Mouse (Mus musculus): ENCODE measurements around the gene Aimp2.

Aimp2 gene

DNA sequence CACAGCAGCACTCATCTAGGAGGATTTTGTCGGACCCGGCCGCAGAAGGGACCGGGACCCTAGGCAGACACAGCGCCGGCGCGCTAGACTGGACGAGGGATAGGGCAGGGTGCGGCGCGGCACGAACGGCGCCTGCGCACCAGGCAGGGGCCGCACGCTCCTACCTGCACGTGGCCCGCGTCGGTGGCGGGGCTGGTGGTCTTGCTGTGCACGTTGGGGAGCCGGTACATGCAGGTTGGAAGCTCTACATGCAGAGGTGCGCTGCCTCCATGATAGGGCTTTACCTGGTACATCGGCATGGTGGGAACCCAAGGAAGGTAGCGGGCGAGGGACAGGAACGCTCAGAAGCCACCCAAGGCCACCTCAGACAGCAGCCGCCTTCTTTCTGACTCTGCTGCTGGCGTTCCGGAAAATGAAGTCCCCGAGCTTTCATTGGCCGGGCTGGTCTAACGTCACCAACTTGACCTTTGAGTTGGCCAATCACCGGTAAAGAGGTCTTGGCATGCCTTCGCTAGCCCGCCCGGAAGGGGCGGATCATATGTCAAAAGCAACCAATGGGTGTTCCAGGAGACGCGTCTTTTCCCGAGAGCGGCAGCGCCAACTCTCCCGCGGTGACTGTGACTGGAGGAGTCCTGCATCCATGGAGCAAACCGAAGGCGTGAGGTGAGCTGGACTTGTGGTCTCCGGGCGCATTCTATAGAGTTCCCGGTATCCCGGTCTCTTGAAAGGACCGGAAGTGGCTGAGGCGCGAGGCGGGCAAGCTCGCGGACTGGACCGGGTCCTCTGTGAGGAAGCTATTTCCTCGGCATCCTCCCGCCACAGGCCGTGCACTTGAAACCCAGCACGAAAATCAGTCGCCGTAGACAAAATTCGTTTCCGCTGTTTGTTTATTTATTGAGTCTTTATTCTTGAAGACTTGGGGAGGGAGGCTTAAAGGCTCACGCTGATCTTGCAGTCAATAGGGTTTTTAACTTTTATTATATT, at the start of gene Aimp2, which contains the start of gene Pms2:
Aimp2 (minus strand) TSS at position 431 of the 984 bp plus-strand sequence.
Pms2 (plus strand) TSS at position 548 of the 984 bp plus-strand sequence.
- peak; percentile 95 for DNase-seq

DNA sequence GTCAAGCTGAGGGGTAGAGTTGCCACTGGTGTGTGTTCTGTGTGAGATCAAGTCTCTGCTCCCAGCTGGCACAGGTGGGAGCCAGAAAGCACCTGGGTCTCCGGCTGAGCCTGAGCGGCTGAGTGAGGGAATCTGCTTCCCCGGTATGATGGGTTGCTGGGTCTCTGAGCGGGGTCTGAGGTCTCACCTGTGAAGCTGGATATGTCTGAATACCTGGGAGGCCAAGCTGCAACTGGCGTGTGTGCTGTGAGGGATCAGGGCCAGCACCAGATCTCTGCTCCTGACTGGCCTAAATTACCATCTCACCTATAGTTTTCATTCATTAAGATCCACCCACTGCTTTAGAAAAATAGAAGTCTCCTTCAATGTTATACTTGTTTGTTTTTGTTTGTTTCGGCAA, 47.5 kb upstream of the Aimp2 start:
- DNase-seq = no peak

DNA sequence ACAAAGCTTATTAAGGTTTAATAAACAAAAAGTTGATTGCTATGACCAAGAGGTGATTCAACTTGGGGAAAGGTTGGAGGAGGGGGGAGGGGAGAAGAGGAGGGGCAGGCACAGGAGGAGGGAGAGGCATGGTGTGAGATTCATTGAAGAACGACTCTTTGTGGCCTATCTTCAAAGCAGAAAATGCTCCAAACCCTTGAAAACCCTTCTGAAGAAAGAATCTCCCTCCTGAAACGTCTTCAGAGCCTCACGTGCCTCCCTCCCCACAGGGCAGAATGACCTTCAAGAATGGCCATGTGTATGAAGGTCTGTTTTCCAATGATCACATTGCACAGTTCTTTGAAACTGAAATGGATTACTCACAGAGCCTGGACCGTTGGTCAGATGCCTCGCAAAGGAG, 40.4 kb upstream of the Aimp2 start:
- DNase-seq = no peak

DNA sequence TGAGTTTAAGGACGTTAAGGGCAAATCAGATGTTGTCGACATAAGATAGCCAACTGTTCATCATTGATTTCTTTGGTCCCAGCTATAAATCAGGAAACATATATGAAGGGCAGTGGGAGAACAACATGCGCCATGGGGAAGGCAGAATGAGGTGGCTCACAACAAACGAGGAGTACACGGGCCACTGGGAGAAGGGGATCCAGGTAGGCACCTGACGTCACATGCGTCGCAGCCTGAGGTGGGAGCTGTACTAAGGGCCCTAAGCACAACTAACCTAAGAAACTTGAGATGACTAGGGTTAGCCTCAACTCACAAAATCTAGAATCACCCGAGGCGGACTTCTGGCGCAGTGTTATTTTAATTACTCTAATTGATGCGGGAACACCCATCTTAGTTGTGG, 38.7 kb upstream of the Aimp2 start:
- DNase-seq = no peak

DNA sequence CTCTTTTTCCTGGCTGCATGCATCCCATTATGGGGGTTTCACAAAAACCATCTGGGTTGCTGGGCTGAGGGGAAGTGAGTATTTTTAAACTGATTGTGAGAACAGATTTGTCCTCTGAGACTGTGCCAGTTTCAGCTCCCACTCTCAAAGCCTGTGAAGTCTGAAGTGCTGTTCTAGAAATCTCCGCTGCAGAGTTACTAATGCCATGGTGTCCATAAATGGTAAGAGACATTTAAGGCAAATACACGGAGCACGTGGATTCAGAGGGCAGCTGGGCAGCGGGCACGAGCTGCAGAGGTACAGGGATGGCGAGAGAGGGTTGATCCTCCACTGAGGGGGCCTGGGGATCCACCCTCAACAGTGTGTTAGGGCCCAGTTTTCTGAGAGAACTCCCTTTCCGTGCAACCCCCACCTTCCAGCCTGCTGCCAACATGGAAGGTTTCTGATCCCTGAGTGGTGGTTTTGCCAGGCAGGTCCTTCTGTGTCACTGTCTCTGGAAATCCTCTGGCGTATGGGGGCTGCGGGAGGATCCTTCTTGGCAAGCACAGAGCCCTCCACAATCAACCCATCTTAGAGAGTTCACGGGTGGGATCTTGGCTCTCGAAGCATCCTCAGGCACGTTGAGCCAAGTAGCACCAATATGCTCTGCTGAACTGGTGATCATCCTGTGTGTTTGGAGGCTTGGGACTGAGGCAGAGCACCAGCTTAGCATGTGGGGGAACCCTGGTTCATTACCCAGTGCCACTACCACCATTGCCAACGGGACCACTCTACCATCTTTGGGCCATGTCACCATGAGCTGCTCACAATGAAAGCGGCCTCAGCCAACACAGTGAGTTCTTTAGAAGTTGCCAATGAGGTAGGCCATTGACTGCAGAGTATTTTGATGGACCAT, 33.8 kb upstream of the Aimp2 start:
- no peak for DNase-seq

DNA sequence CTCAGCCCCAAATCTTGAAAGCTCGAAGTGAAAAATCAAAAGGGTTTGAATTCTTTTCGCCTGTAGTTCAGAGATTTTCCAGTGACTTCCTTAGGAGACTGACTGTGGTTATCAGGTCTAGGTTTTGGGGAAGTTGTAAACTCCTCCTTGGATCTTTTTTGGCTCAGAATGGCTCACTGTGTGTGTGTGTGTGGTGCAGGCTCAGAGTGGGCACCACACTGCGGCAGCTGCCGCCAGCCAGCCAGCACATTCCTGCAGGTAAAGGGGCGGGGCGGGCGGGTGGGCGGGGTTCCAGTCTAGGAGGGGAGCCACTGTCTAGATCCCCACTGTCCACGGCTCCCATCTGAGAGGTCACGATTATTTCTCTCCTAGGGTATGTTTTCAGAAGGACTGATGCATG, 31.9 kb upstream of the Aimp2 start:
- no peak for DNase-seq

DNA sequence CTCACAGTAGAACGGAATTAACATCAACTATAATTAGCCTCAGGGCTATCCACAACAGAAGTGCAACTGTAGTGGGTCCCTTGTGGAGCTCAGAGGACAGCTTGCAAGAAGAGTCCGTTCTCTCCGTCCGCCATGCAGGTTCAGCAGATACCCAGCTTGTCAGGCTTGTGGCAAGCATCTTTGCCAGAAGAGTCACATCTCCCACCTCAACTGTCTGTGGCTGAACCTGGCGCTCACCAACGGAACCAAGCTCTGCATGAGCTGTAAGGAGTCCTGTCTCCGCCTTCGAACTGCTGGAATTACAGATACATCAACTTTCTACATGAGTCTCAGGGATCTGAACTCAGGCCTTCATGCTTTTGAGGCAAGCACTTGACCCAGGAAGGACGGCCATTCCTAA, 26.5 kb upstream of the Aimp2 start:
- no peak for DNase-seq

DNA sequence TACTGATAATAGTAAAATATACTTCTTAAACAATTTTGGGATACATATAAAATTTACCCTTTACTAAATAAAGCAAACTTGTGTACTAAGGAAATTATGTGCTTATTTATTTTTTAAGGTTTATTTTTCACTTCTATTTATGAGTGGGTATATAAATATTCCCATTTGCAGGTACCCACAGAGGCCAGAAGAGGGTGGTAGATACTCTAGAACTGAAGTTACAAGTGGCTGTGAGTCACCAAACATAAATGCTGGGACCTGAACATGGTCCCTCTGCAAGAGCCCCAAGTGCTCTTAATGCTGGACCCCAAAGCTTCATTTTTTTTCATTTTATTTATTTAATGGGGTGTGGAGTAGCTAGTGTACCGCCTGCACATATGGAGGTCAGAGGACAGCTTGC, 24.2 kb upstream of the Aimp2 start:
- DNase-seq = no peak

DNA sequence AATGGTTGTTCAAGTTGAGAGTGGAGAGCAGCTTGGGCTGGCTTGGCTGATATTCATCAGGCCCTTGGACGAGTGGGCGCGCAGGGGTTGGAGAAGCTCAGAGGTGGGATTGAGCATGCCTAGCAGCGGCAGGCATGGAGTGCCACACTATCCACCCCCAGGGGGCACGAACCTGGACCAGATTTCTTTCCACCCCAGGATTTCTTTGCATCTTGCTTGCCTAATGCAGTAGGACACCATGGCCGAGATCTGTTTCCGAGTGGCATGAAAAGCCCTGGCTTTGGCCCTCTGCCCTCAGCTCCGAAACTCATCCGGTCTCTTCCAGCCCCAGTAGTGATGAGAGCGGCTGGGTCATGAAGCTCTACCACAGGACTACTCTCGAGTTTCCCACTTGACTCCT, 23.8 kb upstream of the Aimp2 start:
- DNase-seq = no peak

DNA sequence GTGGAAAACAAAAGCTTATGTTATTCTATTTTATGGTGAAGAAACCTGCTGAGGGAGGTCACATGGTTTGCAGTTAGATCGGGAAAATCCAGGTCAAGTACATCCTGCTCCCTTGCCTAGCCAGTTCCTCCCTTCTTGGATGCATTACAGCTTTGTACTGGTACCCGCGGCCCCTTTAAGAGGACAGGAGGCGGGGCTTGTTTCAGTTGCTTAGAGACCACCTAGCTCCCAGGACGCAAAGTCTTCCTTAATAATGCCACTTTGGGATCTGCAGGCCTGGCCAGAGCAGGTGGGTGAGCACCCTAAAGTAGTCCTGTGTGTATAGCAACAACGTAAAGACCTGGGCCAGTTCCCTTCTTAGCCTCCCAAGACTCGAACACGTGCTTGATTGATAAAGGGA, 23.2 kb upstream of the Aimp2 start, which contains the start of gene Rsph10b:
Rsph10b (plus strand) TSS at position 205 of the 400 bp plus-strand sequence.
- DNase-seq = no peak

DNA sequence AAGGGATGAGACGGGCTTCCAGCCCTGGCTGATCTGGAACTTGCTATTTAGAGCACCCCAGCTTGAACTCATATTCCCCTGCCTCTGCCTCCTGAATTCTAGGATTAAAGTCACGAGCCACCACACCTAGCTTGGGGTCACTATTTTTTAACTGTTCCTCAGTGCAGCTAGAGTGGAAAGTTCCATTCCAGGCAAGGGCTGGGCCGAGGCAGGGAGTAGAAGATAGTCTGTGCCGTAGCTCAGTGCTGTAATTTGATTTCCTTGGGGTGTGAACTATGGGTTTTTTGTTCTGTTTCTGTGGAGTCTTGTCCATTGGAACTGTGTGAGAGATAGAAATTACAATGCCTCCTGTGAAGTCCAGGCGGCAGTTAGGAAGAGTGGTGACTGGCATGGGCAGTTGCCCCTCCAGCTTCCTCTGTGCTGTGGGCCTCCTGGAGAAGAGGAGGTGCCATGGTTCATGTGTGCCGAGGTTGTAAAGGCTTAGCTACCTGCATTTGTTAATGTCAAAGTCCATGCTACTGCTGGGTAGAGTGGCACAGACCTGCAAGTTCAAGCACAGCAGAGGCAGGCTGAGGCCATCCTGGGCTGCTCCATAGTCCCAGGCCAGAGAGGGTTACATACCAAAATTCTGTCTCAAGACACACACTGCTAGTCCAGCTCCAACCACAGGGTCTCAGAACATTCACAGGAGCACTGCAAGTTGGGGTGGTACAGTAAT, 22.4 kb upstream of the Aimp2 start:
- DNase-seq = no peak

DNA sequence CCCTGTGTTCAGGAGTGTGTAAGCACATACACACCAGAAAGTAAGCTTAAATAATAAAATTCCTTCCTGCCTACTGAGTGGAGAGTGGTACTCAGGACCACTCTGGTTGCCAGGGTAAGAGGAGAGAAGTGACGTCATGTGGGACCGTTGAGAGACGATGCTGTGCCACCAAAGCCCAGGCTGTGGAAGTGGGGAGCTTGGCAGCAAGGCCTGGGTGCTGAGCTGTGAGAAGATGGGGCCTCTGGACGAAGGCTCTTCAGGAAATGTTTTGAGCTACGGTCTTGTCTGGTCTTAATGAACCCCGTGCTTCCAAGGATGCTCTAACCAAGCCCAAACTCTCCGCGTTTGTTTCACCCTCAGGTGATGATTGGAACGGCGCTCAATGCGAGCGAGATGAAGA, 21.0 kb upstream of the Aimp2 start:
- DNase-seq = no peak

DNA sequence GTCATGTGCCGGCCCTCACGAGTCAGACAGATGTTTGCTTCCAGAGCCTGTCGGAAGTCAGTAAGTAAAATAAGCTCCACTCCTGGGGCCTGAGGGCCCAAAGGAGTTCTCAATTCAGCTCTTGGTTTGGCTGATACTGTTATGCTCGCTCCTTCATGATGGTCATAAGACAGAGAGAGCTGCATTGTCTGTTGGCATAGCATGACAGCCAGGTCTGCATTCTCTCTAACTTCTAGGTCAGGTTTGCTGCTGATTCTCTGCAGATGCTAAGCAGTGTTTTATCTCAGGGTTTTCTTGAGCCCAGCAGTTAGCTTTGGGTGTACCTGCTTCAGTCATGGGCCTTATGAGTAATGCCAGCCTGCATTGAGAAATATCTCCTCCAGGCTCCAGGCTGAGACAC, 19.6 kb upstream of the Aimp2 start:
- no peak for DNase-seq

DNA sequence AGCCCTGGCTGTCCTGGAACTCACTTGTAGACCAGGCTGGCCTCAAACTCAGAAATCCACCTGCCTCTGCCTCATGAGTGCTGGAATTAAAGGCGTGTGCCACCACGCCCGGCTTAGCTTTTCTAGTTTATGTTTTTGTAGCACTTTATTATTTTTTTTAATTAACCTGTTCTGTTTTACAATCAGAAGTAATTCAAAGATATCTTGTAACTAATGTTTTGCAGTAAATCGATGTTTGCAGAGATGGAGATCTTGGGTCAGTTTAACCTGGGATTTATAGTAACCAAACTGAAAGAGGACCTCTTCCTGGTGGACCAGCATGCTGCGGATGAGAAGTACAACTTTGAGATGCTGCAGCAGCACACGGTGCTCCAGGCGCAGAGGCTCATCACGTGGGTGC, 18.2 kb upstream of the Aimp2 start, which contains the start of gene Gm42421:
Gm42421 (plus strand) TSS at position 301 of the 400 bp plus-strand sequence.
- no peak for DNase-seq

DNA sequence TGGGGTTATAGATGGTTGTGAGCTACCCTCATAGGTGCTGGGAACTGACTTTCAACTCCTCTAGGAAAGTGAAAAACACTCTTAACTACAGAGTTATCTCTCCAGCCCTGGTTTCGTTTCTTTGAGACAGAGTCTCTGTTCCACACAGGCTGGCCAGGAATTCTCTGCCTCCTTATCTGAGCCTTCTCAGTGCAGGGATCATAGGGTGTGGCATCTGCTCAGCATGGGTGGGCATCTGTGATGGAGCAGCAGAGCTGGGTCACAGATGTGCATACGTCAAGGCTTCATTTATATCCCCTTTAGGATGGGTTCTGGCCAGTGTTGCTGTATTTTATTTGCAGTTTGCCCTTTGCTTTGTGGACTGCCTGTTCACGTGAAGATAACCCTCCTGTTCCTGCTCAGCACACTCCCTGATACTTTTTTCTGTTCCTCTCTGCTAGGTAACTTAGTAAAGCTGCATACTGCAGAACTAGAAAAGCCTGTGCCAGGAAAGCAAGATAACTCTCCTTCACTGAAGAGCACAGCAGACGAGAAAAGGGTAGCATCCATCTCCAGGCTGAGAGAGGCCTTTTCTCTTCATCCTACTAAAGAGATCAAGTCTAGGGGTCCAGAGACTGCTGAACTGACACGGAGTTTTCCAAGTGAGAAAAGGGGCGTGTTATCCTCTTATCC, 15.3 kb upstream of the Aimp2 start:
- no peak for DNase-seq

DNA sequence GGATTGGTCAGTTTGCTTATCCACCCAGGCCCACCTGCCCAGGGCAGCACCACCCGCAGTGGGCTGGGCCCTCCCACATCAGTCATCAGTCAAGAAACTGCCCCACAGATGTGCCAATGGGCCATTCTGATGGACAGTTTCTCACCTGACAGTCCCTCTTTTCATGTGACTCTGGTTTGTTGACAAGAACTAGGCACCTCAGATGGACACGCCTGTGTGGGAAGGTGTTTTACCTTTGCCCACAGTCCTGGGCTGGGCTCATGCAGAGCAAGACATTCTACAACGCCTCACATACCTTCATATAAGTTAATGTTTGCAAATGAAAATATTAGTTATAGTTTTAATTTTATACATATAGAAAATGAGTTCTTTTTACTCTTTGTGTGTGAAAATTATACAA, 8.5 kb upstream of the Aimp2 start:
- DNase-seq = no peak

DNA sequence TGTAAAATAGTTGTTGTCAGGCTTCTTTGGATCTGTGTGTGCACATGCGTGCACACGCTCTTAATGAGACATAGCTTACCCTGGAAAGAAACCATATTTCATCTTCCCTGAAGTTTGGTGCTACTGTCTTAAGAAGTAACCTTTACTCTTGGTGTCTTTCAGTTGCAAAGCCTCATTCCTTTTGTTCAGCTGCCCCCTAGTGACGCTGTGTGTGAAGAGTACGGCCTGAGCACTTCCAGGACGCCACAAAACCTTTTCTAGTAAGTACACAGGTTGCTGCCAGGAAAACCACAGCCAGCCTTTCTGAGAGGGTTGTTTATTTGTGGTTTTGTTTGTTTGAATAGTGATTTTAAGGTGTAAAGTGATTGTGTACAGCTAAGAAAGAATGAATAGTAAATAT, 7.8 kb upstream of the Aimp2 start:
- no peak for DNase-seq

DNA sequence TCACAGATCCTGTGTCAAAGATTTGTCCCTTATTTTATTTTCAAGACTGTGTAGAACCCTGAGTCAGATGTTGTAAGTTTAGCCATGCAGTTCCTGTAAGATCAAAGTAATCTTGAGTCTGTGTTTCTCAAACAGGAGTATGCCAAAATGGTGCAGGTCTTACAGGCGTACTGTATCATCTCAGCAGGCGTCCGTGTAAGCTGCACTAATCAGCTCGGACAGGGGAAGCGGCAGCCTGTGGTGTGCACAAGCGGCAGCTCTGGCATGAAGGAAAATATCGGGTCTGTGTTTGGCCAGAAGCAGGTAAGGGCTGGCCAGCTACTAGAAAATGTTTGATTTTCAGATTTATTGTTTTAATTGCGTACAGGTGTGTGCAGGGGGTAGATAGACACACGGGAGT, 6.6 kb upstream of the Aimp2 start:
- no peak for DNase-seq

DNA sequence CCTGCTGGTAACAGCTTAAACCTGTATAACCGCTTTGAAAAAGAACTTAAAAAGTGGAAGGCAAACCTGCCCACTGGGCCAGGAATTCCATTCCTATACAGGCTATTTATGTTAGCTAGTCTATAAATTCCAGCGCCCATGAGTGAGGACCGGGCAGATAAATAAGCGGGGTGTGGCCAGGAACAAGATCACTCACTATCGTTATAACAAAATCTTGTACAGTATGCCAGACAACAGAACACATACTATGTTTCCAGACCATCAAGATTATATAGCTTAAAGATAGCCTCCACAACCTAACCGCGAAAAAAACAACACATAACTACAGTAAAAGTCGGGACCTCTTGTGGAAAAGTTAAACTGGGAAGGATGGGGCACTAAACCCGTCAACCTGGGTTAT, 721 bp downstream of the Aimp2 start:
- DNase-seq = no peak

DNA sequence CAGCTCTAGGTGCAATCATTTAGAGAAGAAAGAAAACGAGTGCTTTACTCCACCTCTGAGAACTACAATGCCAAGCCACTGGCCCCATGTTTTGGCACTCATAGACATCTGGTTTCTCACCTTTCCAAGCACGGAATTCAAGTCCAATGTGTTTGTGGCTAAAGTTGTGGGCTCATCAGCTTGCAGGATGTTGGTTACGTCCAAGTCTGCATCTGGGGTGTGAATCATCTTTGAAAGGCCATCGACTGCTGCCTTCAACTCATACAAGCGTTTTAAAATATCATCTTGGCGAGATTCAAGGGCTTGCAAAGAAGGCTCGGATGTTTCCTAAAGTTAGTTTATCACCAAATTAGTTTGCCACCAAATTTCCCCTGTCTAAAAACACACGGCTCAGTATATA, 3.2 kb downstream of the Aimp2 start:
- no peak for DNase-seq

DNA sequence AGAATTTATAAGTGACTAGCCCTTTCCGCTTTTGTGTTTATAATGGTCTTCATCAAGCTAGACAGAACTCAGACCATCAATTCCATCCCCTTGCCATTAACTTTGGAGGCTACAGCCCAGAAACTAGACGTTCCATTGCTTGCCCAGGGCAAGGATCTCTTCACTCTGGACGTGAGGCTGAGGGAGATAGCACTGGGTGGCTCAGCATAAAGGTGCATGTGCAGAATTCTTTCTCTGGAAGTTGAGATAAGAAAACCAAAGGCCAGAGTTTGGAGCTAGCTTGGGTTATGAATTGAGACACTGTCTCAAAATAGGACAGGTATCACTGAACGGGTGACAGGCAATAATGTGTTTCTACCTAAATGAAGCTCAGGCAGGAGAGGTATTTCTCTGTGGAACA, 5.8 kb downstream of the Aimp2 start:
- no peak for DNase-seq

DNA sequence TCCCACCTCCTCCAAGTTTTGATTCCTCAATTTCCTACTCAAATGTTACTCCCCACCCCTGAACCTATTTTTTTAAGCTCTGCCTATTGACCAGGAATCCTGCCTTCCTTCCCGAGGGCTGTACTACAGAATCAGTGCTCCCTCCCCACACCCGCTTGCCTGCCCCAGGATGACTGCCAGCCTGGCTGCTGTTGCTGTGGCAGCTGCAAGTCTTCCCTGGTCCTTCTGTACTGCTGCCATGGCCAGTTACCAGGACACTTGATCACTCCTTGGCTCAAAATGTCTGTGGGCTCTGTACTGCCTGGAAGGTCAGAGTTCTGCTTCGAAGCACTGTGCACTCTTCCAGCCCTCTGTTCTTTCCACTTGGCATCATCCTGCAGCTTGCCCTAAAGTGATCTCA, 7.5 kb downstream of the Aimp2 start:
- no peak for DNase-seq
